Mouse (Mus musculus) stomach, postnatal 0 days (tissue): ENCODE data around the gene Ltv1.

ENCODE experiments used
- CTCF ChIP-seq: IDR thresholded peaks from 2 replicates; pipeline ENCODE4 v1.5.1; 2016; ENCODE audit warnings: antibody characterized with exemption, low read depth, mild to moderate bottlenecking, moderate library complexity
- EP300 ChIP-seq: optimal IDR thresholded peaks from 2 replicates; pipeline ENCODE3; 2016; ENCODE audit warnings: antibody characterized with exemption

- TF ChIP-seq CTCF (no peak), EP300 (no peak)
These were observed 16.5 kb upstream of the Ltv1 start for GRCm38 (mm10) chr10:13209506-13209905.
